Mouse (Mus musculus) intestine, embryonic 14.5 days (tissue): Measurements from ENCODE around the gene Mup15. TPM values are rescaled to one million over a fixed set of nuclear protein-coding genes. Genes with fewer than 3 reads are reported as not detected.
"Not testable (repeated sequence)": the region's sequence is repeated elsewhere in the genome, so short reads cannot be mapped to it uniquely, and the experiment has no call there.

ENCODE experiments used
- ATAC-seq: fragments of 200-750 bp; cut with Nextera tagmentation; replicated peaks from 2 replicates; pipeline ENCODE4 v1.8.0; 2017; ENCODE audit warnings: low read depth, moderate number of reproducible peaks, moderate TSS enrichment, moderate library complexity; ENCODE audit not compliant: low FRiP score, low TSS enrichment
- DNase-seq: peaks from one replicate; pipeline ENCODE4 v3.0.0-alpha.2; 2018; ENCODE audit warnings: low spot score
- H3K27ac ChIP-seq: fragments of 300-500 bp; sonication (generic); 2 replicates; pipeline ENCODE4 v1.5.1; 2014; ENCODE audit warnings: low read depth, mild to moderate bottlenecking, control low read depth
- H3K27me3 ChIP-seq: fragments of 300-500 bp; sonication (generic); replicated peaks from 2 replicates; pipeline ENCODE4 v1.6.1; 2014; ENCODE audit warnings: low read length, control low read depth; ENCODE audit not compliant: control insufficient read depth, insufficient read depth
- H3K36me3 ChIP-seq: fragments of 300-500 bp; sonication (generic); 2 replicates; pipeline ENCODE4 v1.6.1; 2014; ENCODE audit warnings: low read length, control low read depth; ENCODE audit not compliant: control insufficient read depth, insufficient read depth
- H3K4me1 ChIP-seq: fragments of 300-500 bp; sonication (generic); replicated peaks from 2 replicates; pipeline ENCODE4 v1.6.1; 2014; ENCODE audit warnings: low read length, control low read depth, mixed read lengths; ENCODE audit not compliant: control insufficient read depth, insufficient read depth
- H3K4me2 ChIP-seq: fragments of 300-500 bp; sonication (generic); 2 replicates; pipeline ENCODE4 v1.6.1; 2014; ENCODE audit warnings: low read length
- H3K4me3 ChIP-seq: fragments of 300-500 bp; sonication (generic); 2 replicates; pipeline ENCODE4 v1.5.1; 2014; ENCODE audit warnings: low read depth, low read length, control low read depth, mixed read lengths
- H3K9ac ChIP-seq: fragments of 300-500 bp; sonication (generic); 2 replicates; pipeline ENCODE4 v1.6.1; 2014; ENCODE audit warnings: mild to moderate bottlenecking, low read length
- H3K9me3 ChIP-seq: fragments of 300-500 bp; sonication (generic); 2 replicates; pipeline ENCODE4 v1.6.1; 2016; ENCODE audit warnings: low read length, control low read depth; ENCODE audit not compliant: control insufficient read depth
- WGBS: fragments of 180-500 bp; shearing (Covaris S2); extraction: QIAGEN DNeasy Blood & Tissue Kit; methylation state at CpG from one replicate; pipeline ENCODE4 v1.1.7; 2014; 5-methylcytosine and 5-hydroxymethylcytosine counted together
- polyA plus RNA-seq: library from polyadenylated mRNA; unstranded; fragments of >200 nt; fragmentation: Nextera tagmentation; extraction: Ambion mirVana; gene quantifications from 2 replicates; pipeline ENCODE4 v1.2.1, GENCODE M21; 2014

Gene Mup15
- polyA plus RNA-seq, result not detected in 2 replicates

- H3K9ac ChIP-seq, H3K9me3 ChIP-seq, H3K27me3 ChIP-seq, H3K36me3 ChIP-seq, ATAC-seq, DNase-seq, H3K4me2 ChIP-seq, H3K4me3 ChIP-seq, H3K4me1 ChIP-seq, H3K27ac ChIP-seq: not testable (repeated sequence)
- no CpG with 5 or more reads among the region's 4 CpGs for WGBS
These were observed at the start of gene Mup15 for GRCm38 (mm10) chr4:61439643-61440042. Gene Mup15, minus strand, starts transcription at chr4:61439743.

Other genes with a start within 250 kb of the Mup15 start
- not detected in 2 replicates for gene Mup13, start 211.5 kb downstream of the Mup15 start, polyA plus RNA-seq
- gene Mup14, start 135.7 kb downstream of the Mup15 start, polyA plus RNA-seq, result not detected in 2 replicates
- not detected in 2 replicates for gene Mup16, start 79.8 kb upstream of the Mup15 start, polyA plus RNA-seq
- not detected in 2 replicates for gene Mup17, start 156.1 kb upstream of the Mup15 start, polyA plus RNA-seq
- gene Mup18, start 234.4 kb upstream of the Mup15 start, polyA plus RNA-seq, result not detected in 2 replicates